Mouse (Mus musculus) mature B cell (primary cell): ENCODE results near the gene Zfp398.

ENCODE experiments used
- in situ Hi-C: fragments of 300-500 bp; cut with MboI; formaldehyde crosslinking; loops from 2 replicates; pipeline ENCODE4 v1.14.3; 2019

The Zfp398 gene

DNA sequence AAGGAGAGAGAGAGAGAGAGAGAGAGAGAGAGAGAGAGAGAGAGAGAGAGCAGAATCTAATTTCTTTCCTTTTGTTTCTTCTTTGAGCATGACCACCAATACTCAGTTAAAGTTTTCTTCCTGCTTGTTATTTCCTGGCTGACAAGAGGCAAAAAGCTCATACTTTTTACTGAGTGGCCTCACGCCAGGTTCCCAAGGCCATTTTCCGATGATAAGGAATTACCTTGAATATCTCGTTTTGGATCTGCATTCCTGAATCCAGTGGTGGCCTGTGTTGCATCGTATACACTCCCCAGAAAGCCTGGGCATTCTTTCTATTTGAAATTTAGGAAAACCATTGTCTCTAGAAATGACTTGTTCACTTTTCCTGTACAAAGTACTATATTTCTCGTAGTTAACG is 64.0 kb downstream of the Zfp398 start:
- in situ Hi-C loops, result no loop called here

DNA sequence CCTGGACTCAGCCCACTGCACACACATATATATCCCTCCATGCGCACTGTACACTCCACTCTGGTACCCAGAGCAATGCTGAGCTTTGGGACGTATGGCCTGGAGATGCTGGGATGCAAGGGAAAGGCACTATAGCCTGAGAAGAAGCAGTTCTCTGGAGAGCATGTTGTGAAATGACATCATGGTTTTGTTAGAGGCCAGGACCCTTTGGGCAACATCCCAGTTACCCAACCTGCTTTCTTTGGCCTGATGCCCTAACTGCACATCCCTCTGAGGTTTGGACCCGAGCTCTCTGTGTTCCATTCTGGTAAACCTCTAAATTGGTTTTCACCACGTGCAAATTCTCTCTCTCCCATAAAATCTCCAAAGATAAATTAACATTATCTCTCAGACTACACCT is 68.1 kb downstream of the Zfp398 start:
- in situ Hi-C loops, result no loop called here

DNA sequence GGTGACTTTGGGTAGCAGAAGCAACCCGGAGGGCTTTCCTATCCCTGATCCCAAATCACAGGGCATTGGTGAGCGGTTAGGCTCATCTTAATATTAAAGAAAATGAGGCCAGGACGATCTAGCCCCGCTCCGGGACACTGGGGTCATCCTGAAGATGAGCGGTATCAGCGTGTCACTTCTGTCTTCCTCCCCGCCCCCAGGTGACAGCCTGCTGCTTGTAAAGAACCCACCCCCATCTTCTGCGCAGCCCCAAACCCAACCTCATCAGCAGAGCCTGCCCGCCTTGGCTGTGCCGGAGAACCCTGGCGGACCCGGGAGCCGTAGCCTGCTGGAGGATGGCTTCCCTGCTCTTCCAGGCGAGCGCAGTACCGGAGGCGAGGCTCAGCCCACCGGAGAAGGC is 68.9 kb downstream of the Zfp398 start:
- in situ Hi-C loops, result no loop called here

DNA sequence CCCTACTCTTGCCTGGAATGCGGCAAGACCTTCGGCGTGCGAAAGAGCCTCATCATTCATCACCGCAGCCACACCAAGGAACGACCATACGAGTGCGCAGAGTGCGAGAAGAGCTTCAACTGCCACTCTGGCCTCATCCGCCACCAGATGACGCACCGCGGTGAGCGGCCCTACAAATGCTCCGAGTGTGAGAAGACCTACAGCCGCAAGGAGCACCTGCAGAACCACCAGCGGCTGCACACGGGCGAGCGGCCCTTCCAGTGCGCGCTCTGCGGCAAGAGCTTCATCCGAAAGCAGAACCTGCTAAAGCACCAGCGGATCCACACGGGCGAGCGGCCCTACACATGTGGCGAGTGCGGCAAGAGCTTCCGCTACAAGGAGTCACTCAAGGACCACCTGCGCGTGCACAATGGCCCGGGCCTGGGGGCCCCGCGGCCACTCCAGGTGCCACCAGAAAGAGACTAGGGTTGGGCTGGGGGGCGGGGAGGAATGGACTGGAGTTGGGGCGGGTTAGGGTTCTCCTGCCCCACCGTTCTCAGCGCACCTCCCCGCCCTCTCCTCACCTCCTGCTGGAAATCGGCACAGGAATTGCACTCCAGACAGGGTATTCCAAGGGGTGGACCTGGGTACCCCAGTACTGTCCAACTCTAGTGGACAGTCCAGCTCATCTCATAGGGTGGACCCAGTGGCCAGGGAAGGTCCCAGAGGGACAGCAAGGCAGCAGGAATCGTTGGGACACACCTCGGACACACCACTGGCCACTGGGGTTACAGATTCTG is 69.6 kb downstream of the Zfp398 start:
- in situ Hi-C loops, result no loop called here

DNA sequence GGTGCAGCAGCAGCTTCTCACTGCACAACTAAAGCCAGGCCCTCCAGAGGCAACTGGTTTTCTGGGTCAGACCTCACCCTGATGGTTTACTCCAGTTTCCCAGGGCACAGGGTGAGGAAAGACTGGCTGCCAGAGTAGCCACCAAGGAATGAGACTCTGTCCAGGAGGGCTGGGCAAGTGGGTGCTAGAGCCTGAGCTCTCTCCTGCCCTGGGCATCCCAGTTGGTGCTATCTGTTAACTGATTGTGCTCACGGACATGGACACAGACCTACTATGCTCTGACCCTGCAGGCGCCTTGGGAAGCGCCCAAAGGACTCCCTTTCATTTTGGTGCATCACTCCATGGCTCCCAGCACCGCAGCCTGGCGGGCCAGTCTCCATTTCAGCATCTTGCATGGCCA is 70.9 kb downstream of the Zfp398 start:
- in situ Hi-C loops, result no loop called here

DNA sequence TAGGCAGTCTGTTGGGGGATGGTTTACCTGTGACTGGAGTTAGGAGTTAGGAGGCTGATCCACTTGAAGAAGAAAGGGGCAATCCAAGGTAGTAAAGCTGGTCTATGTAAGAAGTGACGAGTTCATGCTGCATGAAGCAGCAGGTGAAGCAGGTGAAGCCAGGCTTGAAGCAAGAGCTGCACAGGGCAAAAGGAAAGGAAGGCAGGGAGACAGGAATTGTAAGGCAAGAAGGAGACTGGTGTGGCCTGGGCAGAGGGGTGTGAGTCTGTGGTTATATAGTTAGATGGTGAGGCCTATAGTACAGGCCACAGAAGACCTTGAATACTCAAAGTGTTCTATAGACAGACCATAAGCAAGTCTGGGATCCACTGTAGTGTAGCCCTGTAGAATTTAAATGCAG is 73.5 kb downstream of the Zfp398 start:
- in situ Hi-C loops, result no loop called here

DNA sequence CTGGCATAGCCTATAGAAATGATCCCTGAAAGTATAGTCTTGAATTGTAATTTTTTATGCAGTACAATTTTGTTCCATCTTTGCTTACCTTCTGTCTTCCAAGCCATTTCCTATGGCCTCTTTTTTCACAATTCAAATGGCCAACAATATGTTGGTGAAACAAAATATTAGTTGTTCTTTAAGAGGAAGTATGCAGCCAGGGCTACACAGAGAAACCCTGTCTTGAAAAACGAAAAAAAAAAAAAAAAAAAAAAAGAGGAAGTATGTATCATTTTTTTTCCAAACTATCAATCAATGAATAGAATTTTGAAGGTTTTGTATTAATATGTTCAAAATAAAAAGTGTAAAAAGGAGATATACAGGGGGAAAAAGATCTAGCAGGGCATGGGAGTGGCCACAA is 76.2 kb downstream of the Zfp398 start:
- in situ Hi-C loops, result no loop called here

DNA sequence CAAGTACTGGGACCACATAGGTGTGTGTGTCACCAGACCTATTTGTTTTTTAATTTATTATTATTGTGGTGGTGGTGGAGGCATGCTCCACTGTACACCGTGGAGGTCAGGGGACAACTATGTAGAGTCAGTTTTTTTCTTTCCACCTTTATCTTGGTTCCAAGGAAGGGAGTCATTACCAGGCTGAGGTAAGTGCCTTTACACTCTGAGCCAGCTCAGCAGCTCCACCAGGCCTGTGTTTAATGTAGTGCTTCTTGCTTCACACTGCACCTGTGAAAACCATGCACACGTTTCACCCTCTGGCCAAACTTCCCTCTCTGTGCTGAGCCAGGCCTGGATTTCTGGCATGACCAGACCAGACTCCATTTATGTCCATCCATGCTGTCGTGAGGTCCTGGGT is 77.5 kb downstream of the Zfp398 start:
- in situ Hi-C loops, result no loop called here

DNA sequence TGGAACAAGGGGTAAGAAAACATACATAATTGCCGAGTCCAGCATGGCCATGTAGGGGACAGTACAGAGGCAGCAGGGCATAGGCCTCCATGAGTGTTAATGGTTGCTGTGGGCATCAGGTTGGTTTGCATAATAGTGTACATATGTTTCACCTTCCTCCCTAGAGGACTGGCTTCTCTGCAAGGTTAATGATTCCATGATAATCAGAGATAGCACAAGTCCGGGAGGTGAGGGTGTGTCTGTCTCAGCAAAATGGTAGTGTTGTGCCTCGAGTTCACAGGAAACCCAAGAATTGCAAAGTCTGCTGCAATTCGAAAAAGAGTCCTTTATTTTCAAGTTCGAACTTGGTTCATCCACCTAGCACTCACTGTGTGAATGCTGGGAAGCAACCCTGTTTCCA is 81.6 kb downstream of the Zfp398 start:
- in situ Hi-C loops, result no loop called here

DNA sequence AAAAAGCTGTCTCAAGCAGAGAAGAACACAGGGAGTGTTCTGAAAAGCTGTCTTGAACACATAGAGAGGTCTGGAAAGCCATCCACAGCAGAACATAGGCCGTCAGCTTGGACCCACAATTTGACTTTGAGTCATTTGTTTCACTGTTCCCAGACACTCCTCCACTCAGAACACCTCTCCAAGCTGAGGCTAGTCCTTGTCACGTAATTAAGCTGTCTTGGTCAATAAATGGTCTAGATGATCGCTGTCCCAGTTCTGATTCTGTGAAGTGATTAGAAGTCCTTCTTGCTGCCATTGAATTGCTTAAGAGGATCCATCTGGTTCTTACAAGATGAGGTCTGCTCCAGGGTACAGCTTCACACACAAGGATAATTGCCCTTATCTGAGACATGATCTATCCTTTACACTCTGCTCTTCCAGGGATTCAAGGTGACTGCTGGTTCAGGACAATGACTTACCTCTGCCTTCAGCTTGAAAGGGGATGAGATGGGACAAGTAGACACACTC is 83.4 kb downstream of the Zfp398 start:
- in situ Hi-C loops, result no loop called here

DNA sequence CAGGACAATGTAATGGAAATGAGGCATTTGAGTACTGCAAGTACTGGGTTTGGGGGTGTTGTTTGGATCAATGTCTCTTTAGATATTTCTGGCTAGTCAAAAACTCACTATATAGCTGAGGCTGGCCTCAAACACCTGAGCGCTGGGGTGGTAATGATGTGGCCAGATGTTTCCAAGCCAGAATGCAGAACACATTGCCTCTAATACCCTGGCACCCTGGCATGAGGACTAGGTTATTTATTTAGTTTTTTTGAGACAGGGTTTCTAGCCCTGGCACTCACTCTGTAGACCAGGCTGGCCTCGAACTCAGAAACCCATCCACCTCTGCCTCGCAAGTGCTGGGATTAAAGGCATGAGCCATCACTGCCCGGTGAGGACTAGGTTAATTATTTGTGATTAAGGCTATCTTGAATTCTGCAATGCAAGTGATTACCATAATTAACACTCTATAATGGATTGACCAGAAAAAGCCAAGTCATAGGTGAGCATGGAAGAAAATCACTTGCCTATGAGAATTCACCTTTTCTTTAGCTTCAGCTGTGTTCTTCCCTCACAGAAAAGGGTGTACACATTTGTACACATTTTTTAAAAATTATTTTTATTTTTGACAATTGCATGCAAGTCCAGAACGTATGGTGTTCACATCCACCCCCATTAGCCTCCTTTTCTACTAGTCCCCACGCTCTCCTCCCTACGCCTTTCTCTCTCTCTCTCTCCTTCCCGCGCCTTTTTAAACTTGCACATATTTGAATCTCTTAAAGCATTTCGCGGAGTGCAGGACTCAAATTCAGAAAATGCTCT is 84.4 kb downstream of the Zfp398 start:
- in situ Hi-C loops, result no loop called here

DNA sequence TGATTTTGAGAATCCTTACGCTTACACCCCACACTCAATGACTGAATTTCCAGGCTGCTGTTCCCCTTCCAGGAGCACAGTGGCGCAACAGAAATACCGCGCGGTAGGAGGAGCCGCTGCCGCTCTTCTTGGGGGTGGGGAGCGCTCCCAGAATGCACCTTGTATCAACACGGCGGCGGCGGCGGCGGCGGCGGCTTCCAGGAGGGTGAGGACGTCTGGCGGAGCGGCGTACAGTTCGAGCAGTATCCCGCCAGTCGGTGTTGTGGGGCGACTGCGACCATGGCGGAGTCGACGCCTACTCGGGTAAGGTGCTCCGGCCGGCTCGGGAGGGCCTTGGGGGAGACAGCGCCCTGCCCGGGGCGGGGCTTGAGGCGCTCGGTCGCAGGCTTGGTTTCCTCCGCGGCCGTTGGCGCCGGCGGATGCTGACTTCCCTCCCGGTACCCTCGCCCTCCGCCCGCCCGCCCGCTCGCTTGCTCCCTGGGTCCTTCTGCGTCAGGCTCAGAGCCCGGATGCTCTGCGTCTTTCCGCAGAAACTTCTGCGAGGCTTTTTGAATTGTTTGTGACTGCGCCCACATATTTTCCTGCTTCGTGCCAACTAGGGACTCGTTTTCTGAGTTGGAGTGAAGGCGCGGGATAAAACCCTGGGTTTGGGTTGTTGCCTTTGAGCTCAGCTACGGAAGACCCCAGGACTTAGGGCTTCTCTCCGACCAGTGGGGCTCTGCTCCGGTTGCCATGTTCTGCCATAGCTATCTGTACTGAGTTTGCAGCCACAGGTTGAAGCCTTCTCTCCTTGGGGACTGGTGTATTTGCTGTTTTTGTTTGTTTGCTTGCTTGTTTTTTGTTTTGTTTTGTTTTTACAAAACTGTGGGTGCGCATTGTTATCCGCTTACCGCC is 85.2 kb downstream of the Zfp398 start, which contains the start of gene Zfp212:
Zfp212 (plus strand) TSS at position 30 of the 894 bp plus-strand sequence.
- in situ Hi-C loops, result no loop called here
